Mouse (Mus musculus) activated CD4-positive, CD25-positive, alpha-beta regulatory T cell, adult 4 months (primary cell): ENCODE results near the gene Nags. TPM values are rescaled to one million over a fixed set of nuclear protein-coding genes. Genes with fewer than 3 reads are reported as not detected.
"Not testable (repeated sequence)": the region's sequence is repeated elsewhere in the genome, so short reads cannot be mapped to it uniquely, and the experiment has no call there.

Experiments
- ATAC-seq: one replicate; pipeline ENCODE4 v1.8.0; 2017
- polyA plus RNA-seq, 2 experiments: library from polyadenylated mRNA; unstranded; fragments of 100-300 nt; shearing (Covaris generic); gene quantifications; one replicate each; pipeline ENCODE4 v1.2.1; 2017

Gene Nags
- polyA plus RNA-seq, 2 experiments from 2014 or later: not detected

GRCm38 (mm10) chr11:102158024-102158423 lies 12.7 kb downstream of the Nags start:
- ATAC-seq: not testable (repeated sequence)

- no peak for ATAC-seq
Observed at GRCm38 (mm10) chr11:102159781-102160180, 14.5 kb downstream of the Nags start.

- no peak for ATAC-seq
Observed at GRCm38 (mm10) chr11:102165971-102166722, 20.8 kb downstream of the Nags start.

GRCm38 (mm10) chr11:102167539-102167938 lies 22.2 kb downstream of the Nags start:
- ATAC-seq: no peak

GRCm38 (mm10) chr11:102168689-102169088 lies 23.4 kb downstream of the Nags start:
- no peak for ATAC-seq

GRCm38 (mm10) chr11:102179836-102180235 lies 34.5 kb downstream of the Nags start:
- ATAC-seq: no peak

- no peak for ATAC-seq
Observed at GRCm38 (mm10) chr11:102184253-102184645, 38.9 kb downstream of the Nags start.

- ATAC-seq: peak; percentile 75
Observed at GRCm38 (mm10) chr11:102184646-102185495, 39.6 kb downstream of the Nags start, which contains the start of gene Lsm12. TSS of gene Lsm12 (minus strand) at chr11:102185296.

- ATAC-seq: no peak
Observed at GRCm38 (mm10) chr11:102185677-102186076, 40.4 kb downstream of the Nags start.

- no peak for ATAC-seq
Observed at GRCm38 (mm10) chr11:102186235-102186634, 40.9 kb downstream of the Nags start.

- no peak for ATAC-seq
Observed at GRCm38 (mm10) chr11:102188980-102189379, 43.7 kb downstream of the Nags start.

- peak; percentile 73 for ATAC-seq
Observed at GRCm38 (mm10) chr11:102189461-102190436, 44.4 kb downstream of the Nags start, which contains the start of gene G6pc3. TSS of gene G6pc3 (plus strand) at chr11:102189620.

GRCm38 (mm10) chr11:102190848-102191247 lies 45.5 kb downstream of the Nags start:
- ATAC-seq: no peak

- no peak for ATAC-seq
Observed at GRCm38 (mm10) chr11:102193657-102194440, 48.5 kb downstream of the Nags start.

GRCm38 (mm10) chr11:102196018-102196797 lies 50.9 kb downstream of the Nags start:
- no peak for ATAC-seq

GRCm38 (mm10) chr11:102198245-102198644 lies 52.9 kb downstream of the Nags start:
- ATAC-seq: no peak
